7 mouse cellular contexts compared by ENCODE assay signal in genomic region chr8:84846094-84846721, GRCm38 (mm10). TPM values are rescaled to one million over a fixed set of nuclear protein-coding genes. Genes with fewer than 3 reads are reported as not detected.
DNase-seq lines count a peak whose midpoint lies in the region; ATAC-seq and TF ChIP-seq lines count a peak whose summit lies in the region.

No protein-coding gene starts in this region.

- peak overlapping the region; percentile 87 for H3K4me2 ChIP-seq in lung, embryonic 14.5 days
- H3K4me2 ChIP-seq in forebrain, postnatal 0 days (ENCODE audit: low read depth): peak overlapping the region; percentile 90
- H3K4me2 ChIP-seq in liver, embryonic 15.5 days: peak overlapping the region; percentile 81

- no peaks in the 10 kb centered on the region for H3K27me3 ChIP-seq in lung, embryonic 14.5 days (ENCODE audit: insufficient read depth, low read length)
- H3K27me3 ChIP-seq in forebrain, postnatal 0 days (ENCODE audit: insufficient read depth, low read length): no peaks in the 10 kb centered on the region
- H3K27me3 ChIP-seq in liver, embryonic 15.5 days: no peaks in the 10 kb centered on the region

- peak overlapping the region; percentile 97 for H3K4me3 ChIP-seq in lung, embryonic 14.5 days (ENCODE audit: low read depth, low read length)
- H3K4me3 ChIP-seq in forebrain, postnatal 0 days (ENCODE audit: low read depth, low read length): peak overlapping the region; percentile 83
- H3K4me3 ChIP-seq in liver, embryonic 15.5 days (replicated peaks): peak overlapping the region; percentile 93

- peaks cover 48% of the 10 kb centered on the region for H3K36me3 ChIP-seq in lung, embryonic 14.5 days (ENCODE audit: insufficient read depth)
- peaks cover 40% of the 10 kb centered on the region for H3K36me3 ChIP-seq in forebrain, postnatal 0 days (ENCODE audit: insufficient read depth)
- peaks cover 47% of the 10 kb centered on the region for H3K36me3 ChIP-seq in liver, embryonic 15.5 days (replicated peaks)

- peak overlapping the region; percentile 98 for H3K9ac ChIP-seq in lung, embryonic 14.5 days
- H3K9ac ChIP-seq in forebrain, postnatal 0 days: peak overlapping the region; percentile 97
- peak overlapping the region; percentile 95 for H3K9ac ChIP-seq in liver, embryonic 15.5 days

- DNase-seq in lung, embryonic 14.5 days: no peak
- DNase-seq in lung, postnatal 14 days: no peak
- DNase-seq in cerebellum, adult 9-10 months: peak; percentile 73
- DNase-seq in forebrain, postnatal 0 days: no peak
- no peak for DNase-seq in adrenal gland, postnatal 14 days
- DNase-seq in frontal cortex, postnatal 14 days (ENCODE audit: low spot score in 2 of 2): no peak

- H3K9me3 ChIP-seq in lung, embryonic 14.5 days (ENCODE audit: low read depth, low read length): no peaks in the 10 kb centered on the region
- H3K9me3 ChIP-seq in forebrain, postnatal 0 days (ENCODE audit: low read length): no peaks in the 10 kb centered on the region
- H3K9me3 ChIP-seq in liver, embryonic 15.5 days (replicated peaks): no peaks in the 10 kb centered on the region

- H3K27ac ChIP-seq in lung, embryonic 14.5 days (ENCODE audit: low read depth): peak overlapping the region; percentile 84
- peak overlapping the region; percentile 87 for H3K27ac ChIP-seq in forebrain, postnatal 0 days (ENCODE audit: low read depth, low read length)
- peak overlapping the region; percentile 92 for H3K27ac ChIP-seq in liver, embryonic 15.5 days (replicated peaks)

- ATAC-seq in lung, embryonic 14.5 days (ENCODE audit: insufficient read depth): peak; percentile 9; the same call in 1 of the 2 replicates
- peak; percentile 23 for ATAC-seq in forebrain, postnatal 0 days
- ATAC-seq in liver, embryonic 15.5 days (ENCODE audit: insufficient read depth): peak; percentile 24

- TF ChIP-seq CTCF in lung, embryonic 14.5 days (IDR thresholded peaks at IDR 0.05; ENCODE audit: low read depth): no peak
- no peak for TF ChIP-seq CTCF in forebrain, postnatal 0 days (IDR thresholded peaks at IDR 0.05; ENCODE audit: low read depth)

- H3K4me1 ChIP-seq in lung, embryonic 14.5 days (ENCODE audit: insufficient read depth): peaks cover 12% of the 10 kb centered on the region
- peaks cover 11% of the 10 kb centered on the region for H3K4me1 ChIP-seq in forebrain, postnatal 0 days (ENCODE audit: insufficient read depth)
- peaks cover 62% of the 10 kb centered on the region for H3K4me1 ChIP-seq in liver, embryonic 15.5 days (replicated peaks)

- under 1% methylated on average over 30 of the region's 30 CpGs for WGBS in lung, embryonic 14.5 days
- WGBS in forebrain, postnatal 0 days: under 1% methylated on average over 30 of the region's 30 CpGs
- under 1% methylated on average over 30 of the region's 30 CpGs for WGBS in liver, embryonic 15.5 days (ENCODE audit: insufficient replicate concordance)

RNA-seq across cellular contexts. Expression of gene Calr, which starts 0.5 kb away (rescaled TPM):
- 886 and 920 TPM in 2 replicates for polyA plus RNA-seq in lung, embryonic 14.5 days (2014; fragmentation: Nextera tagmentation; extraction: Ambion mirVana)
- total RNA-seq in forebrain, postnatal 0 days (2014; rRNA removed): 470 and 505 TPM in 2 replicates
- polyA plus RNA-seq in forebrain, postnatal 0 days (2015; fragmentation: Nextera tagmentation; extraction: Ambion mirVana): 354 and 405 TPM in 2 replicates
- 471 and 504 TPM in 2 replicates for polyA plus RNA-seq in liver, embryonic 15.5 days (2015; fragmentation: Nextera tagmentation; extraction: Ambion mirVana)
- total RNA-seq in adrenal gland, postnatal 14 days (2021): 521 and 554 TPM in 2 replicates

RNA-seq across cellular contexts. Expression of gene Rad23a, which starts 5.7 kb away (rescaled TPM):
- 118 and 123 TPM in 2 replicates for polyA plus RNA-seq in lung, embryonic 14.5 days (2014; fragmentation: Nextera tagmentation; extraction: Ambion mirVana)
- total RNA-seq in forebrain, postnatal 0 days (2014; rRNA removed): 32.2 and 55.3 TPM in 2 replicates
- polyA plus RNA-seq in forebrain, postnatal 0 days (2015; fragmentation: Nextera tagmentation; extraction: Ambion mirVana): 63.5 and 77.4 TPM in 2 replicates
- polyA plus RNA-seq in liver, embryonic 15.5 days (2015; fragmentation: Nextera tagmentation; extraction: Ambion mirVana): 293 and 323 TPM in 2 replicates
- 108 TPM in 2 replicates for total RNA-seq in adrenal gland, postnatal 14 days (2021)

RNA-seq across cellular contexts. Expression of gene Farsa, which starts 10.6 kb away (rescaled TPM):
- 92.9 and 103 TPM in 2 replicates for polyA plus RNA-seq in lung, embryonic 14.5 days (2014; fragmentation: Nextera tagmentation; extraction: Ambion mirVana)
- total RNA-seq in forebrain, postnatal 0 days (2014; rRNA removed): 77.1 and 91.2 TPM in 2 replicates
- 100 and 103 TPM in 2 replicates for polyA plus RNA-seq in forebrain, postnatal 0 days (2015; fragmentation: Nextera tagmentation; extraction: Ambion mirVana)
- polyA plus RNA-seq in liver, embryonic 15.5 days (2015; fragmentation: Nextera tagmentation; extraction: Ambion mirVana): 58.8 and 61.9 TPM in 2 replicates
- total RNA-seq in adrenal gland, postnatal 14 days (2021): 55.2 and 63.4 TPM in 2 replicates

RNA-seq across cellular contexts. Expression of gene Gadd45gip1, which starts 14.9 kb away (rescaled TPM):
- 44.2 and 45.0 TPM in 2 replicates for polyA plus RNA-seq in lung, embryonic 14.5 days (2014; fragmentation: Nextera tagmentation; extraction: Ambion mirVana)
- 24.7 and 28.7 TPM in 2 replicates for total RNA-seq in forebrain, postnatal 0 days (2014; rRNA removed)
- 36.7 and 40.8 TPM in 2 replicates for polyA plus RNA-seq in forebrain, postnatal 0 days (2015; fragmentation: Nextera tagmentation; extraction: Ambion mirVana)
- polyA plus RNA-seq in liver, embryonic 15.5 days (2015; fragmentation: Nextera tagmentation; extraction: Ambion mirVana): 42.4 and 44.9 TPM in 2 replicates
- total RNA-seq in adrenal gland, postnatal 14 days (2021): 44.4 and 45.7 TPM in 2 replicates

RNA-seq across cellular contexts. Expression of gene Dand5, which starts 23.6 kb away (rescaled TPM):
- polyA plus RNA-seq in lung, embryonic 14.5 days (2014; fragmentation: Nextera tagmentation; extraction: Ambion mirVana): 4.5 and 4.6 TPM in 2 replicates
- 4.7 and 6.9 TPM in 2 replicates for total RNA-seq in forebrain, postnatal 0 days (2014; rRNA removed)
- 8.2 and 10.0 TPM in 2 replicates for polyA plus RNA-seq in forebrain, postnatal 0 days (2015; fragmentation: Nextera tagmentation; extraction: Ambion mirVana)
- 2.9 and 3.4 TPM in 2 replicates for polyA plus RNA-seq in liver, embryonic 15.5 days (2015; fragmentation: Nextera tagmentation; extraction: Ambion mirVana)
- 7.1 and 7.4 TPM in 2 replicates for total RNA-seq in adrenal gland, postnatal 14 days (2021)
